Mouse (Mus musculus) lung, embryonic 16.5 days (tissue): Measurements from ENCODE around the gene Vrk1. TPM values are rescaled to one million over a fixed set of nuclear protein-coding genes. Genes with fewer than 3 reads are reported as not detected.

Source experiments
- ATAC-seq: fragments of 200-750 bp; cut with Nextera tagmentation; 2 replicates; pipeline ENCODE4 v1.8.0; 2017; ENCODE audit warnings: low read depth, mild to moderate bottlenecking, moderate library complexity
- H3K27ac ChIP-seq: fragments of 300-500 bp; sonication (generic); 2 replicates; pipeline ENCODE4 v1.5.1; 2014; ENCODE audit warnings: mild to moderate bottlenecking, control low read depth, low read length
- H3K27me3 ChIP-seq: fragments of 300-500 bp; sonication (generic); 2 replicates; pipeline ENCODE4 v1.6.1; 2014; ENCODE audit warnings: low read depth, low read length, mixed read lengths; ENCODE audit not compliant: control insufficient read depth, insufficient read depth
- H3K36me3 ChIP-seq: fragments of 300-500 bp; sonication (generic); 2 replicates; pipeline ENCODE4 v1.6.1; 2014; ENCODE audit warnings: low read length; ENCODE audit not compliant: control insufficient read depth, insufficient read depth
- H3K4me1 ChIP-seq: fragments of 300-500 bp; sonication (generic); replicated peaks from 2 replicates; pipeline ENCODE4 v1.6.1; 2014; ENCODE audit warnings: low read length, mixed read lengths; ENCODE audit not compliant: control insufficient read depth, insufficient read depth
- H3K4me2 ChIP-seq: fragments of 300-500 bp; sonication (generic); 2 replicates; pipeline ENCODE4 v1.6.1; 2014; ENCODE audit warnings: low read depth, low read length, control low read depth
- H3K4me3 ChIP-seq: fragments of 300-500 bp; sonication (generic); 2 replicates; pipeline ENCODE4 v1.5.1; 2014; ENCODE audit warnings: mild to moderate bottlenecking, low read length, control low read depth
- H3K9ac ChIP-seq: fragments of 300-500 bp; sonication (generic); 2 replicates; pipeline ENCODE4 v1.6.1; 2014; ENCODE audit warnings: low read length, control low read depth
- H3K9me3 ChIP-seq: fragments of 300-500 bp; sonication (generic); 2 replicates; pipeline ENCODE4 v1.6.1; 2016; ENCODE audit warnings: low read length; ENCODE audit not compliant: control insufficient read depth
- WGBS: fragments of 180-500 bp; shearing (Covaris S2); extraction: QIAGEN DNeasy Blood & Tissue Kit; methylation state at CpG from one replicate; pipeline ENCODE4 v1.1.7; 2014; 5-methylcytosine and 5-hydroxymethylcytosine counted together
- polyA plus RNA-seq: library from polyadenylated mRNA; unstranded; fragments of >200 nt; fragmentation: Nextera tagmentation; extraction: Ambion mirVana; gene quantifications from 2 replicates; pipeline ENCODE4 v1.2.1, GENCODE M21; 2015

Vrk1 gene
- polyA plus RNA-seq, 1 experiment from 2014 or later, result 71.6 TPM

DNA sequence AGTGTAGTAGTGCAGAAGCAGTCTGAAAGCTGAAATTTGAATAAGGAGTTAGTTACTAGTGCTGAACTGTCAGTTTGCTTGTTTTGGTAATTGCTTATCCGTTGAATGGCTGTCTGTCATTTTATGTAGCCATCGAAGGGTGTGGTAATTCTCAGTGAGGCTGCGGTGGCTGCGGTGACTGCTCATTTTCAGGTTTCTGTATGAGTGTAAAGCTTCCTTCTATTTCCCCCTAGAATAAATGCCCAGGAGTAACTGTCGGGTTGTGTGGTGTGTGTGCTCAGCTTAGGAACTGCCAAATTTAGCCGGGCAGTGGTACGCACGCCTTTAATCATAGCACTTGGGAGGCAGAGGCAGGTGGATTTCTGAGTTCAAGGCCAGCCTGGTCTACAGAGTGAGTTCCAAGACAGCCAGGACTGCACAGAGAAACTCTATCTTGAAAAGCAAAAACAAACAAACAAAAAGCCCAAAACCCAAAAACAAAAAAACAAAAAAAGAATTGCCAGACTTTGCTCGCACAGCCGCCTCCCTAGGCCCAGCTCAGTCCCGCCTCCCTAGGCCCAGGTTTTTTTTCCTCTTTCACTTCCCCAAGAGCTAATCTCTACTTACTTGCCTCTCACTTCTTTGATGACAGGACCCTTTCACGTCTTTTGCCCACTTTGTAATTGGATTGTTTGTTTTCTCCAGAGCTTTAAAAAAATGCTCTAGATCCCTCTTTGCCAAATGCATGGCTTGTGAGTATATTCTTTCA is 6.4 kb downstream of the Vrk1 start:
- Histone ChIP-seq H3K4me1 (no peaks in the 10 kb centered on the region; the same call in 1 of the 2 replicates), H3K9ac (no peak overlapping the region), H3K36me3 (no peaks in the 10 kb centered on the region), H3K4me2 (no peak overlapping the region), H3K27me3 (no peaks in the 10 kb centered on the region), H3K9me3 (no peaks in the 10 kb centered on the region), H3K27ac (no peak overlapping the region), H3K4me3 (no peak overlapping the region)
- no peak for ATAC-seq
- WGBS, result 81% methylated on average over 12 of the region's 12 CpGs

DNA sequence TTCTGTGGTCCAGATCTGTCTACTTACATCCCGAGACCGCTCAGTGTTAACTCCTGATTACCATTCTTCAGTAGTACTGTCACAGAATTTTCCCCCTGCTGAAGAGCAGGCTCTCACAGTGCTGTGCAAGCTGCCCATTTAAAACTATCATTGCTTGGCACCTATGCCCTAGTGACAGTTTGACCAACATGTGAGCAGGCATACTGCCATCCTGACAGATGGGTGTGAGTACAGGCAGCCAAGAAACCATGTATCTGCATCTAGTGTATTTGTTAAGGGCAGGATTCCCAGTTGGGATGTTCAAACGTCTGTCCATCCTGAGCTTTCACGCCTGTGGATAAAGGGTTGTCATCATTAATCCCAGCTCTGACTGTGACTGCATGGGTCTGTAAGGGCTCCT is 10.0 kb downstream of the Vrk1 start:
- Histone ChIP-seq H3K4me2 (no peak overlapping the region), H3K27ac (no peak overlapping the region), H3K27me3 (no peaks in the 10 kb centered on the region), H3K4me3 (no peak overlapping the region), H3K36me3 (no peaks in the 10 kb centered on the region), H3K4me1 (no peaks in the 10 kb centered on the region), H3K9ac (no peak overlapping the region), H3K9me3 (no peaks in the 10 kb centered on the region)
- WGBS, result 79% methylated on average over 4 of the region's 4 CpGs
- ATAC-seq, result no peak

DNA sequence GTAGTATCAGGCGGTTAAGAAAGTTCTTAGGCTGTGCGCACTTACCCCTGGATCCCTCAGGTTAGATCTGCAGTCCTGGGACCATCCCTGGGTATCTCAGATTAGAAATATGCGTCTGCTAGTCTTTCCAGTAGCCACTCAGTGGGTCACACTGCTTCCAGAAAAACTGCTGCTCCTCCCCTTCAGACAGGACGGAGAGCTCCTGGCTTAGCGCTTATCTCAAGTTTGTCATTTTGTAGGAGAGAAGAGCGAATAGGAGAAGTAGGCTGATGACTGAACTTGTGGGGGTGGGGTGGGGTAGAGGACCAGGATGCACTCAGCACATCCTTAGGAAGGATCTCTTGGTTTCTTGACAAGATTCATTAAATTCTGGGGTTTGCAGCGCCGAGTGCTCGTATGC is 13.6 kb downstream of the Vrk1 start:
- no peaks in the 10 kb centered on the region for H3K27me3 ChIP-seq
- H3K36me3 ChIP-seq, result peaks cover 2% of the 10 kb centered on the region; the same call in 1 of the 2 replicates
- no peak overlapping the region for H3K4me3 ChIP-seq
- 83% methylated on average over 9 of the region's 9 CpGs for WGBS
- H3K9ac ChIP-seq, result no peak overlapping the region
- H3K4me2 ChIP-seq, result no peak overlapping the region
- no peaks in the 10 kb centered on the region for H3K4me1 ChIP-seq
- no peak overlapping the region for H3K27ac ChIP-seq
- H3K9me3 ChIP-seq, result no peaks in the 10 kb centered on the region
- ATAC-seq, result no peak

DNA sequence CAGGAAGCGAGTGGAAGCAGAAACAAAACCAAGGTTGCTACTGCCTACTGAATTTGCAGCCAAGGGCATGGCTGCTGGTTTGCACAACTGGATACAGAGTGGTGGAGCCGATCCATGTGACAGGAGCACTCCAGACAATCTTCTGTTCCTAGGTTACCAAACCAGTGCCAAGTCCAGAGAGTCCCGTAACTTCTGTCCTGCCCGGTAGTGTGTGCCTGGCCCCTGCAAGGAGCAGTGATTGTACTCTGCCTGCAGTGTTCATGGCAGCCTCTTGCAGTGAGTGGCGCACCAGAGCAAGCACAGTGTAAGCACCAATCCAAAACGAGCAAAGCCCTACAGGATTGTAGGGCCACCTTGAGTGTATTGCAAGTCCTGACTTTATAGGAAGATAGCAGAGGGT is 15.4 kb downstream of the Vrk1 start:
- Histone ChIP-seq H3K4me3 (no peak overlapping the region), H3K4me1 (peaks cover 3% of the 10 kb centered on the region; the same call in 1 of the 2 replicates), H3K9ac (no peak overlapping the region), H3K27me3 (no peaks in the 10 kb centered on the region), H3K36me3 (peaks cover 2% of the 10 kb centered on the region; the same call in 1 of the 2 replicates), H3K4me2 (no peak overlapping the region), H3K27ac (no peak overlapping the region), H3K9me3 (no peaks in the 10 kb centered on the region)
- no peak for ATAC-seq
- 71% methylated on average over 6 of the region's 6 CpGs for WGBS

DNA sequence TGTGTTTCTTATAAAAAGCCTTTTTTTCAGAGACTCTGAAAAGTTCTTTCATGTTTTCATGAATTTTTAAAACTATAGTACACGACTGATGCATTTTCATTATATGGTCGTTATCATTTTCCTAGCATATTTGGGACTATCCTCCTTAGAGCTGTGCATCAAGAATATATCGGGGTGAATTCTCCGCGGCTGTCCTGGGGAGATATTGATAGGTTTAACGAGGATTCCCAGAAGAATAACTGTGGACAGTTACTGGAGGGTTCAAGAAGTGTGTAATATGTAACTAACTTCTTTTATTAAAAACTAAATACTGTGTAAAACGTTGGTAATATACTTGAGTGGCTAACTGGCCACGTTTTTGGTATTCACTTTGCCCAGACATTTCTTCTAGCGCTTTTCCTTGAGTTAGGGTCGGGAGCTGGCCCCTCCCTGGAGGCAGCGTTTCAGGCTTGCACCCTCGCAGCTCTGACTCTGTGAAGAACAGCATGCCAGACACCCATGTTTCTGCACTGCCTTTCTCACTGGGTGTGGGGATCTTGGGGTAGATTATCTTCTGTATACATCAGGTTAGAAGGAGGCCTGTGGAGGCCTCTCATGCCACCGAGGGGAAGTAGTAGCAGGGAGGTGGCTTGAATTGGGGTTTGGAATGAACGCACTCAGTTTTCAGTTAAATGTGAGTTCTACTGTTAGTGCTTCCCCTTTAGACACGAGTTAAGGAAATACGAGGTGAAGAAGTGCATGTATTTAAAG is 16.5 kb downstream of the Vrk1 start:
- Histone ChIP-seq H3K36me3 (peaks cover 2% of the 10 kb centered on the region; the same call in 1 of the 2 replicates), H3K27ac (no peak overlapping the region), H3K9me3 (no peaks in the 10 kb centered on the region), H3K4me3 (no peak overlapping the region), H3K4me1 (peaks cover 3% of the 10 kb centered on the region), H3K9ac (no peak overlapping the region), H3K4me2 (no peak overlapping the region), H3K27me3 (no peaks in the 10 kb centered on the region)
- ATAC-seq, result no peak
- 78% methylated on average over 16 of the region's 16 CpGs for WGBS

DNA sequence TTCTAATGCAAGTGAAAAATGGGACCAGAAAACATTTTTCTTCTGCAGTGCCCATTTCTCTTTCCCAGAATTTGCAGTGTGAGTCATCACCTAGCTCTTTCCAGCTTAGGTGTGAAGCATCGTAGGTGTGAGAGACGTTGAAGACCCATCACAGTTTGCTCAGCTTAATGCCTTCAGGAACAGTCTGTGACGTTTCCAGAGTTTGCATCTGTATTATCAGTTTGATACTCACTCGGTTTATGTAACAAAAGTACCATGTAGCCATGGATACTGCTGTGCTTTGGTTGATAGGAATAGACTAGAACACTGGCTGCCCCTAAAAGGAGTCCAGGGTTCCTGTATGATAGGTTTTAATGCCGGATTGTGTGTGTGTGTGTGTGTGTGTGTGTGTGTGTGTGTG is 17.3 kb downstream of the Vrk1 start:
- WGBS, result 74% methylated on average over 5 of the region's 5 CpGs
- no peak overlapping the region for H3K27ac ChIP-seq
- no peak for ATAC-seq
- H3K36me3 ChIP-seq, result peaks cover 2% of the 10 kb centered on the region; the same call in 1 of the 2 replicates
- no peak overlapping the region for H3K9ac ChIP-seq
- no peak overlapping the region for H3K4me3 ChIP-seq
- H3K4me2 ChIP-seq, result no peak overlapping the region
- H3K27me3 ChIP-seq, result no peaks in the 10 kb centered on the region
- H3K9me3 ChIP-seq, result no peaks in the 10 kb centered on the region
- H3K4me1 ChIP-seq, result peaks cover 8% of the 10 kb centered on the region

DNA sequence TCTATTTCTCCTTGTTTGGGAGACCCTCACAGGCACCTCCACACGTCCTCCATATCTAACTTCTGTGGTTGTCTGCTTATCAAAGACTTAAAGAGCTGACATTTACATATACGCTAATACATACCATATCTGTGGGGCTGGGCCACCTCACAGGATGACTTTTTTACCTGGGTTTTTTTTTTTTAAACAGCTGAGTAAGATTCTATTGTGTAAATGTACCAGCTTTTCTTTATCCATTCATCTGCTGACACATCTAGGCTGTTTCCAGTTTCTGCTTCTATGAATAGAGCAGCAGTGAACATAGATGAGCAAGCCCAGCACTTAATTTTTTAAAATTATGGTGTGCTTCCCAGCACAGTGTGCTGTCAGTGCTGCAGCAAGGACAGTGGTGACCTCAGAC is 19.6 kb downstream of the Vrk1 start:
- no peaks in the 10 kb centered on the region for H3K27me3 ChIP-seq
- H3K9ac ChIP-seq, result no peak overlapping the region
- H3K9me3 ChIP-seq, result no peaks in the 10 kb centered on the region
- H3K27ac ChIP-seq, result no peak overlapping the region
- H3K4me3 ChIP-seq, result no peak overlapping the region
- no peak overlapping the region for H3K4me2 ChIP-seq
- WGBS, result 72% methylated on average over 2 of the region's 2 CpGs
- ATAC-seq, result no peak
- peaks cover 11% of the 10 kb centered on the region for H3K4me1 ChIP-seq
- peaks cover 2% of the 10 kb centered on the region; the same call in 1 of the 2 replicates for H3K36me3 ChIP-seq

DNA sequence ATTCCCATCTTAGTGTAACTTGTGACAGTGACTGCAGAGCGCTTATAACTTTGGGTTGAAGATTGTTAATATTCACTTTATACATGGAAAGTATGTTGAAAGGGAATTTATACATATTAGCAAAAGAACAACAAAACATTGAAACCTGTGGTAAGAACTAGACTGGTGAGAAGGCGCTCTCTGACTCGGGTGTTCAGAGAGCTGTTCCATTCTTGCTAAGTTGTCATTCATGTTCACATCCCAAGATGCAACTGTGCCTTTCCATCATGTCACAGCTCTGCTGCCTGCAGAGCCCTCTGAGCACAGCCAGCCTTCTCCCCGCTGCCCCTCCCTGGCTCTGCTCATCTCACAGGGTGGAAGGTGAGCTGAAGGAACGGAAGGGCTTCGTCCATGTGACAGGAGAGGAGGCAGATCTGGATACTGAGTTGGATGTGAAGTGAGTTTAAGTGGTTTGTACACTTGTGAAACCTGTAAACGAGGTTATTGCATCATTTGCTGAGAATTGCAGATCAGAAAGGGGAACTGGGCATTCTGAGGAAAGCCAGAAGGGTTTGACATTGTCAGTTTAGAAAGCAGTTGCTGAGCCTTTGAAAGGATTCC is 20.2 kb downstream of the Vrk1 start:
- WGBS, result 67% methylated on average over 7 of the region's 7 CpGs
- peaks cover 2% of the 10 kb centered on the region; the same call in 1 of the 2 replicates for H3K36me3 ChIP-seq
- H3K4me1 ChIP-seq, result peaks cover 11% of the 10 kb centered on the region
- no peak overlapping the region for H3K4me3 ChIP-seq
- H3K27me3 ChIP-seq, result no peaks in the 10 kb centered on the region
- no peak overlapping the region for H3K9ac ChIP-seq
- H3K27ac ChIP-seq, result no peak overlapping the region
- no peaks in the 10 kb centered on the region for H3K9me3 ChIP-seq
- ATAC-seq, result no peak
- no peak overlapping the region for H3K4me2 ChIP-seq

DNA sequence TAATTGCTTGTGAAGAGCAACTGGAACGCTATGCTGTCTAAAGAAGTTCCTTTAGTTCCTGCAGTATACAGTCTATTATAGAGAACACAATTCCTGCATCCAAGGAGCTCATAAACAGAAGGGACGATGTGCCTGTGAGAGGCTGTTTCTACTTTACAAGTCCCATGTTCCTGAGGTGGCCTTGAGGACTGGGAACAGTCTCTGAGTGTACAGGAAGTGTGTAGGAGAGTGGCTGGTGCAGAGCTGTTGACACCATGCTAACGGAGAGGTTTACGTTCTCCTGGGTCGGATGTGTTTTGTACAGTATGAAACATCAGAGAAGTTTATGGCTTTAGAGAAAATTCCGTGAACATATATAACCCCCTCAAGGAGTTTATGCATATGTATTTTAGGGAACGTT is 20.8 kb downstream of the Vrk1 start:
- Histone ChIP-seq H3K9ac (no peak overlapping the region), H3K4me1 (peaks cover 11% of the 10 kb centered on the region), H3K9me3 (no peaks in the 10 kb centered on the region), H3K4me2 (no peak overlapping the region), H3K27me3 (no peaks in the 10 kb centered on the region), H3K36me3 (peaks cover 2% of the 10 kb centered on the region; the same call in 1 of the 2 replicates), H3K27ac (no peak overlapping the region), H3K4me3 (no peak overlapping the region)
- no peak for ATAC-seq
- 79% methylated on average over 7 of the region's 7 CpGs for WGBS
